Mouse (Mus musculus): ENCODE data around the gene Sp4.

Sp4 gene

GRCm38 (mm10) chr12:118301072-118301865, at the start of gene Sp4:
Gene Sp4 (minus strand): TSS chr12:118301440.
- in situ Hi-C loops (cut with MboI, MseI) = loop anchor here (5.0 to 10.0 kb wide), 2 partner anchors 71 to 154 kb away; no protein-coding TSS in a partner anchor

- in situ Hi-C loops (cut with MboI, MseI) = no loop called here
These were observed 37.9 kb upstream of the Sp4 start for GRCm38 (mm10) chr12:118339107-118339506.

- in situ Hi-C loops (cut with MboI, MseI) = no loop called here
These were observed 37.0 kb upstream of the Sp4 start for GRCm38 (mm10) chr12:118338243-118338642.

GRCm38 (mm10) chr12:118337291-118337690, 36.1 kb upstream of the Sp4 start:
- in situ Hi-C loops (cut with MboI, MseI) = no loop called here

GRCm38 (mm10) chr12:118328739-118329249, 27.6 kb upstream of the Sp4 start:
- in situ Hi-C loops (cut with MboI, MseI) = no loop called here

GRCm38 (mm10) chr12:118327566-118327965, 26.3 kb upstream of the Sp4 start:
- in situ Hi-C loops (cut with MboI, MseI) = no loop called here

- in situ Hi-C loops (cut with MboI, MseI) = no loop called here
These were observed 24.9 kb upstream of the Sp4 start for GRCm38 (mm10) chr12:118326161-118326560.

- in situ Hi-C loops (cut with MboI, MseI) = no loop called here
These were observed 18.8 kb upstream of the Sp4 start for GRCm38 (mm10) chr12:118320076-118320475.

- in situ Hi-C loops (cut with MboI, MseI) = no loop called here
These were observed 13.2 kb upstream of the Sp4 start for GRCm38 (mm10) chr12:118314477-118314845.

GRCm38 (mm10) chr12:118313805-118314476, 12.7 kb upstream of the Sp4 start:
- in situ Hi-C loops (cut with MboI, MseI) = no loop called here

GRCm38 (mm10) chr12:118303586-118303985, 2.3 kb upstream of the Sp4 start:
- in situ Hi-C loops (cut with MboI, MseI) = loop anchor here (5.0 to 10.0 kb wide), 2 partner anchors 69 to 151 kb away; no protein-coding TSS in a partner anchor

GRCm38 (mm10) chr12:118303066-118303465, 1.8 kb upstream of the Sp4 start:
- in situ Hi-C loops (cut with MboI, MseI) = loop anchor here (5.0 to 10.0 kb wide), 2 partner anchors 69 to 152 kb away; no protein-coding TSS in a partner anchor

- in situ Hi-C loops (cut with MboI, MseI) = loop anchor here (5.0 to 10.0 kb wide), 2 partner anchors 70 to 153 kb away; no protein-coding TSS in a partner anchor
These were observed 911 bp upstream of the Sp4 start for GRCm38 (mm10) chr12:118301866-118302835.

- in situ Hi-C loops (cut with MboI, MseI) = loop anchor here (5.0 to 10.0 kb wide), 2 partner anchors 72 to 154 kb away; no protein-coding TSS in a partner anchor
These were observed 527 bp downstream of the Sp4 start for GRCm38 (mm10) chr12:118300754-118301071.

- in situ Hi-C loops (cut with MboI, MseI) = loop anchor here (5.0 to 10.0 kb wide), 3 partner anchors 72 to 305 kb away; no protein-coding TSS in a partner anchor
These were observed 1.3 kb downstream of the Sp4 start for GRCm38 (mm10) chr12:118299956-118300355.

GRCm38 (mm10) chr12:118299172-118299571, 2.1 kb downstream of the Sp4 start:
- in situ Hi-C loops (cut with MboI, MseI) = loop anchor here (10.0 kb wide), 1 partner anchor 304 kb away; no protein-coding TSS in a partner anchor

GRCm38 (mm10) chr12:118298516-118298915, 2.7 kb downstream of the Sp4 start:
- in situ Hi-C loops (cut with MboI, MseI) = loop anchor here (10.0 kb wide), 1 partner anchor 304 kb away; no protein-coding TSS in a partner anchor

- in situ Hi-C loops (cut with MboI, MseI) = loop anchor here (10.0 kb wide), 1 partner anchor 301 kb away; no protein-coding TSS in a partner anchor
These were observed 5.0 kb downstream of the Sp4 start for GRCm38 (mm10) chr12:118296236-118296635.

GRCm38 (mm10) chr12:118295793-118296192, 5.4 kb downstream of the Sp4 start:
- in situ Hi-C loops (cut with MboI, MseI) = loop anchor here (10.0 kb wide), 1 partner anchor 301 kb away; no protein-coding TSS in a partner anchor

- in situ Hi-C loops (cut with MboI, MseI) = no loop called here
These were observed 12.3 kb downstream of the Sp4 start for GRCm38 (mm10) chr12:118288947-118289346.

- in situ Hi-C loops (cut with MboI, MseI) = no loop called here
These were observed 16.1 kb downstream of the Sp4 start for GRCm38 (mm10) chr12:118285099-118285498.

Measured in T-helper 1 cell (primary cell).